Mouse (Mus musculus) hindlimb bud, embryonic 11.5 days (tissue): Measurements from ENCODE around the gene Marcksl1.
A peak's percentile ranks its signal among the peaks of the same experiment; 100 is the strongest.

Source experiments
- DNase-seq: peaks from one replicate; pipeline ENCODE4 v3.0.0-alpha.2; 2012; ENCODE audit warnings: low read depth, low spot score; ENCODE audit errors: extremely low spot score

Gene Marcksl1

DNA sequence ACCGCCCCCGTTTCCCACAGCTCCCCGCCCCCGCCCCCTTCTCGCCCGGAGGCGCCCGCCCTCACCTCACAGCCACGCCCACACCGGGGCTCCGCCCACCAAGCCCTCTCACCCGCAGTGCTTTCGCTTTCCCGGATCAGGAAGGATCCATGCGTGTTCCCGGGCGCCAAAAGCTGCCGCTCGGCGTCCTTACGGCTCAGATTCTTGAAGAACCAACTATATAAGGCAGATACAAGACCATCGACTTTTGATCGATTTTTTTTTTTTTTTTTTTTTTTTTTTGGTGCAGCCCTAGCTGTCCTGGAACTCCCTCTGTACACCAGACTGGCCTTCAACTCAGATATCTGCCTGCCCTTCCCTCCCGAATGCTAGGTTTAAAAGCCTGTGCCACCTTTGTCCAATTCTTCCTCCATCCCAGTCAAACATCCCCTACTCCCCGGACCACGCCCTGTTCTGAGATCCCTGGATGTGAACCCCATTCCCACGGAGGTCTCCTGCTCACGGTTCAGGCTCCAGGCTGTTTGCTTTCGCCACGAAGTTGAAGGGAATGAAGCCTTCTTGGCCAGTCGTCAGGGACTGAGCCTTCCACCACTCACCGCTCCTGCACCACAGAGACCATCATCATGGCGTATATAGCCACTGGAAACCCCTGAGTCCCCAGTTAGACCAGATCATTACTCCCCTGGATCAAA lies 43.3 kb downstream of the Marcksl1 start:
- peak; percentile 66 for DNase-seq

DNA sequence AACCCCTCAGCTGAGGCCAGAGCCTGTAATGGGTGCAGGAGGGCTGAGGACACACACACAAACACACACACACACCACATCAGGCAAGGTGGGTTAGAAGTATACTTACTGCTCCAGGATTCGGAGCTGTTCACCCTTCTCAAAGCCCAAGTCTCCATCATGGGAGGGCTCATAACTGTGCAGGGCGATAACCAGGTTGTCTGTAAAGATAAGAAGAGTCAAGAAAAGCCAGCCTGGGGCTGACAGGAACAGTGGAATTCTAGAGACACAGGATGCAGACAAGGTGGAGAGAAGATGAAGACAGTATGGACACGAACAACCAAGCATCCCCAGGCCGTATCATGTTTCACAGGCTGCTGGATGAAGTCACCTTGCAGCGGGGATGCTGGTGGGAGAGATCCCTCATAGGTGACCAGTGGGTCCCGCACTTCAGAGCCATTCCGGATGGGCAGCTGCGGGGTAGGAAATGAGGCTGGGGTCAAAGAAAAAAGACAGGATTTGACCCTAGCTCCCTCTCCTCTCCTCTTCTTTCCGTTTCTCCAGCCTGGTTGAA lies 44.0 kb downstream of the Marcksl1 start:
- DNase-seq = no peak

DNA sequence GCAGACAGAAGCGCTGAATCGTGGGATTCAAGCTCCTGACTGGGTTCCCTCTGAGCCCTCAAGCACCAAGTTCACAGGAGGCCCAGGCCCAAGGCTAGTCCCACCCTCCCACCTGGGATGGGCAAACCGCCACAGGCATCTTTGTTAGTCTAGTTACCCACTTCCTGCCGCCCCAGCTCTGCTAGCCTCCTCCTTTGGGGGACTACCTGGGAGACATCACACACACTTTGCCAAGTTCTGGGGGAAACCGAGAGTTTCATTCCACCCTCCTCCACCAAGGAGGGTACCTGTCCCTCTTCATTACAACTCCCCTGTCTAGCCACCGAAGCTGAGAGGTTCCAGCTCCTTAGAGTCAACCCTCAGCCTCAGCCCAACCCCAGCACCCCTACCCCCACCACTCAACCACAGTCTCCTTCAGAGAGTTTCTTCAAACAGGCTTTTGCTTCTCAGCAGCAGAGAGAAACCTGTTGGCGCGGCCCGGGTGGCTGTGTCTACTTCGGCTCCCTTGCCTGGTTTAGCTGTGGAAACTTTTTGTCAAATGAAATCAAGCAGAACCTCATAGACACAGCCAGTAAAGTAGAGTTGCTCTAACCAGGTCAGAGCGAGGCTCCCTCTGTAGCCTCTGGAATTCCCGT lies 45.1 kb downstream of the Marcksl1 start:
- DNase-seq = no peak

DNA sequence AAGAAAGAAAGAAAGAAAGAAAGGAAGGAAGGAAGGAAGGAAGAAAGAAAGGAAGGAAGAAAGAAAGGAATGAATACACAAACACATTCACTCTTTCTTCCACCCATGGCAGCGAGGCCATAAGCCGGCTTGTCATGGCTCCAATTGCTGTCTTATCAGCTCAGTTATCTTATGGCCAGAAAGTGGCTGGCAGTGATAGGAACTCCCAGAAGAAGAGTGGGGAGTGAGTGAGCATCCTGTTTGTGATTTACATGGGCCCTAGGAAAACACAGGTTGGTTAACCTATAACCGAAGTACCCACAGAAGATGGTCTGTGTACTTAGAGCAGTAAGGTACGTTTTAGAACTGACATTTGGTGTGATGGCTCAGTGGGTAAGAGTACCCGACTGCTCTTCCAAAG lies 47.8 kb downstream of the Marcksl1 start:
- no peak for DNase-seq

DNA sequence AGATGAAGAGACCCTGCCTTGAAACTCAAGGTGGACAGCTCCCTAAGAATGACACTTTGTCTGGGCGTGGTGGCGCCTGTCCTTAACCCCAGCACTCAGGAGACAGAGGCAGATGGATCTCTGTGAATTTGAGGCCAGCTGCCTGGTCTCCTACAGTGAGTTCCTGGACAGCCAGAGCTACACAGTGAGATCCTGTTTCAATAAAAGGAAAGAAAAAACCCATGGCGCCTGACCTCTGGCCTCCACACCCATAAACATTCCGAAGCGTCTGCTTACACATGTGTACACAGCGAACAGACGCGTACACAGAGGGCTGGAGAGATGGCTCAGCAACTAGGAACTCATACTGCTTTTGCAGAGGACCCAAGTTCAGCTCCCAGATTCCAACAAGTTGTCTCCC lies 50.3 kb downstream of the Marcksl1 start:
- DNase-seq = no peak

DNA sequence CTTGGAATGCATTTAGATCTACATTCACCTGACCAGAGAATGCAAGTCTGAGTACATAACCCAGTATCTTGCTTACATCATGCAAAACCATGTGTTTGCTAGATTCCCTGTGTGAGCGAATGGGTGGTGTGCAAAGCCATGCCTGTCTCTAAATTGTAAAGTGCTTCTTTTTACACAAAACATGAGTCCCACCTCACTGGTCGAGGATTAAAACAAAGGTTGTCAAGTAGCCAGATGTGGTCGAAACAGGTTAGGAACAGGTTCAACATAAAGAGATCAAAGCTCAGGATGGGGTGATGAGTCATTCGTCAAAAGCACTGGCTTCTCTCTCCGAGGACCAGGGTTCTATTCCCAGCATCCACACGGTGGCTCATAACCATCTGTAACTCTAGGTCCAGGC lies 51.8 kb downstream of the Marcksl1 start:
- no peak for DNase-seq
